Mouse (Mus musculus): ENCODE measurements around the gene Gm49601. TPM values are rescaled to one million over a fixed set of nuclear protein-coding genes. Genes with fewer than 3 reads are reported as not detected.
A peak's percentile ranks its signal among the peaks of the same experiment; 100 is the strongest.

The Gm49601 gene
- polyA plus RNA-seq, 1 experiment: 69.6 TPM

DNA sequence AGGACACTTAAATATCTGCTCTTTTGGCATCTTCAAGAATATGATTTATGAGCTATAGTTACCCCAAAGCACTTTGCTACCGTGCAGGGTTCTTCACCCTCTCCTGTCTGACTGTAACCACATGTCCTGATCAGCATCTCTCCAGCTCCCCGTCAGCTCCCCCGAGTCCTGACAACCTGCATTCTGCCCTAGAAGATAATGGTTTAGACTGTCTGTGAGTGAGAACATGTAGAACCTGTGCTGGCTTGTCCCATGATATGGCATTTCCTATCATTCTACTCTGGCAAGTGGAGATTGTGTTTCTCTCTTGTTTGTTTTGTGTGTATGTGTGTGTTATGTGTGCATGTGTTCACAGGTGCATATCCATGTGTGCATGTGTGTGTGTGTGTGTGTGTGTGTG, 28.2 kb downstream of the Gm49601 start:
- no peaks in the 10 kb centered on the region for H3K27me3 ChIP-seq (ENCODE audit: control insufficient read depth, insufficient read depth, low read length)
- 90% methylated on average over 3 of the region's 3 CpGs for WGBS
- no peak overlapping the region for H3K4me3 ChIP-seq (replicated peaks; ENCODE audit: insufficient read depth, low read depth, low read length)
- no peak for DNase-seq
- H3K4me1 ChIP-seq (ENCODE audit: control insufficient read depth, insufficient read depth, low read length): no peaks in the 10 kb centered on the region
- H3K27ac ChIP-seq (ENCODE audit: insufficient read depth, low read length): no peak overlapping the region
- no peak for TF ChIP-seq POLR2A (IDR thresholded peaks at IDR 0.05; ENCODE audit: borderline replicate concordance, insufficient read depth, low read length)
- no peak for TF ChIP-seq CTCF (IDR thresholded peaks at IDR 0.05; ENCODE audit: borderline replicate concordance, insufficient read depth, low read depth, low read length)

DNA sequence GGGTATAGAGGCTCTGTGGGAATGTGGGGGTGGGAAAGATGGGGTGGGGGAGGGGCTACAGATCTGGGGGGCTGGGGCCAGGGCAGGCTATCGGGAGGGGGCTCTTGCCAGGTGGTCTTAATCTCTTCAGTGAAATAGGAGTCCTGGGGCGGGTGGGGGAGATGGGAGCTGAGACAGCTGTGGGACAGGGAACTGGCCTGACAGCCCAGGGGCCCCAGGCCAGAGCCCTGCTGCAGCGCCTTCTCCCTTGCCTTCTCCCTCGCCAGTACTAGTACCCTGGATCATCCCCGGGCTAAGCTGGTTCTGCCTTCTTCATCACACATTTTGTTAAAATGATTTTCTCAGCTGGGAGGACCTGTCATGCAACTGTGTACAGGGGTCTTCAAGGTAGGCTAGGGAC, 30.0 kb downstream of the Gm49601 start:
- Histone ChIP-seq H3K27me3 (ENCODE audit: control insufficient read depth, insufficient read depth, low read length) (peaks cover 1% of the 10 kb centered on the region; the same call in 1 of the 2 replicates), H3K4me3 (replicated peaks; ENCODE audit: insufficient read depth, low read depth, low read length) (no peak overlapping the region), H3K27ac (ENCODE audit: insufficient read depth, low read length) (no peak overlapping the region), H3K4me1 (ENCODE audit: control insufficient read depth, insufficient read depth, low read length) (no peaks in the 10 kb centered on the region)
- WGBS: 62% methylated on average over 5 of the region's 5 CpGs
- TF ChIP-seq CTCF (IDR thresholded peaks at IDR 0.05; ENCODE audit: borderline replicate concordance, insufficient read depth, low read depth, low read length): no peak
- no peak for TF ChIP-seq POLR2A (IDR thresholded peaks at IDR 0.05; ENCODE audit: borderline replicate concordance, insufficient read depth, low read length)
- no peak for DNase-seq

DNA sequence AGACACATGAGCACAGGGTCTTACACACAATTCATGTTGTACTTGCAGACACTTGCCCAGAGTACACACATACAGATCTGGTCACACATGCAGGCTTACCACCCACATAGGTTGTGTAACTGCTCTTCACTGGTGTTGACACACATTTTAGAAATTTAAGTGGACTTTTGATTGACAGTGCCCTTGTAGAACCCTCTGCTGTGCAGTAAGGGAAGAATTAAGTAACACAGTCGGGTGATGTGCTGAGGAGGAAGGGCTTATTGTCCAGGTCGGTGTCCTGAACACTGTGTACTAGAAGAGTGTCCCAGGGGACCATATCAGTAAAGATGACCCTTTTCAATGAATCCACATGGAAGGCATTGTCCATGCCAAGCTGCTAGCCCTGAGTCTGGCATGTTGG, 32.3 kb downstream of the Gm49601 start:
- DNase-seq: no peak
- TF ChIP-seq CTCF (IDR thresholded peaks at IDR 0.05; ENCODE audit: borderline replicate concordance, insufficient read depth, low read depth, low read length) (no peak), POLR2A (IDR thresholded peaks at IDR 0.05; ENCODE audit: borderline replicate concordance, insufficient read depth, low read length) (no peak)
- H3K4me1 ChIP-seq (ENCODE audit: control insufficient read depth, insufficient read depth, low read length): no peaks in the 10 kb centered on the region
- peaks cover 1% of the 10 kb centered on the region; the same call in 1 of the 2 replicates for H3K27me3 ChIP-seq (ENCODE audit: control insufficient read depth, insufficient read depth, low read length)
- H3K4me3 ChIP-seq (replicated peaks; ENCODE audit: insufficient read depth, low read depth, low read length): no peak overlapping the region
- WGBS: 68% methylated on average over 2 of the region's 2 CpGs
- no peak overlapping the region for H3K27ac ChIP-seq (ENCODE audit: insufficient read depth, low read length)

DNA sequence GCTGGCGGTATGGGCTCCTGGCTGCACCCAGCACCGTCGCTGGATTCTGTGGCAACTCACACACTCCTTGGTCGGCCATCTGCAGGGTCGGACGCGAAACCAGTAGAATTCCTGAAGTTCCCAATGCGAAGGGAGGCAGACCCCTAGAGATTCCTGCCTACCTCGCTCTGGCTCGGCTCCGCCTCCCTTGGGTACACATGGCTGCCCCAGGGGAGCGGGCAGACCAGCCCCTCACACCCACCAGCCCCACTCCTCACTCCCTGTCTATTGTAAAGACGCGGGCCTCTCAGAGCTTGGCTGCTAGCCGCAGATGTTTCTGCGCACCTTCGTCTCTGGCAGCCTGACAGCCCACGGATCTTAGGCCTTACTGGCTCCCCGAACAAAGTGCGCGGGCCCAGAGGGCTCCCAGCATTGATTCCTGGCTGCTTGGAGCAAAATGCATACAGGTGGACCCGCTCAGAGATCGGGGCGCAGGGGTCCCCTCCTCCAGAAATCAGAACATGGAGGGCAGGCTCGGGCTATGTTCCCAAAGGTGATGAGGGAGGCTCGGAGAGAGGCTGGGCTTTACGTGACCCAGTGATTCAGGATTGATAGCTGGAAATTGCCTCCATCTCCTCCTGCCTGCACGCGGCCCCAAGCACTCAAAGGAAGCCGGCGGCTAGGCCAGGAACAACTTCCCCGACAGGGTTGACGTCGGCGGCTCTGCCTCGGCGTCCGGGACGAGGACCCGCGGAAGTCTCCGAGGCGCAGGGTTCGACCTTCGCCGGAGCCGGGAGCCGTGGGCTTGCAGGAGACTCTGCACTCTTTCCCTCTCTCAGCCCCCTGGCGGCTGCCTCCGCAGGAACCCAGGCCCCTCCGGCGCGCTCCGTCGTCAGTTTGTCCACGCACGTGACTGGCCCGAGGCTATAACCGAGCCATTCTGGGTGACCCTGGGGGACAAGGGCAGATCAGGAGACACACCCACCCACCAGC, 34.9 kb downstream of the Gm49601 start:
- Histone ChIP-seq H3K27ac (ENCODE audit: insufficient read depth, low read length) (no peak overlapping the region), H3K4me3 (replicated peaks; ENCODE audit: insufficient read depth, low read depth, low read length) (no peak overlapping the region), H3K4me1 (ENCODE audit: control insufficient read depth, insufficient read depth, low read length) (no peaks in the 10 kb centered on the region), H3K27me3 (ENCODE audit: control insufficient read depth, insufficient read depth, low read length) (peaks cover 5% of the 10 kb centered on the region; the same call in 1 of the 2 replicates)
- 3% methylated on average over 59 of the region's 59 CpGs for WGBS
- TF ChIP-seq POLR2A (IDR thresholded peaks at IDR 0.05; ENCODE audit: borderline replicate concordance, insufficient read depth, low read length) (no peak), CTCF (IDR thresholded peaks at IDR 0.05; ENCODE audit: borderline replicate concordance, insufficient read depth, low read depth, low read length) (no peak)
- DNase-seq: no peak

DNA sequence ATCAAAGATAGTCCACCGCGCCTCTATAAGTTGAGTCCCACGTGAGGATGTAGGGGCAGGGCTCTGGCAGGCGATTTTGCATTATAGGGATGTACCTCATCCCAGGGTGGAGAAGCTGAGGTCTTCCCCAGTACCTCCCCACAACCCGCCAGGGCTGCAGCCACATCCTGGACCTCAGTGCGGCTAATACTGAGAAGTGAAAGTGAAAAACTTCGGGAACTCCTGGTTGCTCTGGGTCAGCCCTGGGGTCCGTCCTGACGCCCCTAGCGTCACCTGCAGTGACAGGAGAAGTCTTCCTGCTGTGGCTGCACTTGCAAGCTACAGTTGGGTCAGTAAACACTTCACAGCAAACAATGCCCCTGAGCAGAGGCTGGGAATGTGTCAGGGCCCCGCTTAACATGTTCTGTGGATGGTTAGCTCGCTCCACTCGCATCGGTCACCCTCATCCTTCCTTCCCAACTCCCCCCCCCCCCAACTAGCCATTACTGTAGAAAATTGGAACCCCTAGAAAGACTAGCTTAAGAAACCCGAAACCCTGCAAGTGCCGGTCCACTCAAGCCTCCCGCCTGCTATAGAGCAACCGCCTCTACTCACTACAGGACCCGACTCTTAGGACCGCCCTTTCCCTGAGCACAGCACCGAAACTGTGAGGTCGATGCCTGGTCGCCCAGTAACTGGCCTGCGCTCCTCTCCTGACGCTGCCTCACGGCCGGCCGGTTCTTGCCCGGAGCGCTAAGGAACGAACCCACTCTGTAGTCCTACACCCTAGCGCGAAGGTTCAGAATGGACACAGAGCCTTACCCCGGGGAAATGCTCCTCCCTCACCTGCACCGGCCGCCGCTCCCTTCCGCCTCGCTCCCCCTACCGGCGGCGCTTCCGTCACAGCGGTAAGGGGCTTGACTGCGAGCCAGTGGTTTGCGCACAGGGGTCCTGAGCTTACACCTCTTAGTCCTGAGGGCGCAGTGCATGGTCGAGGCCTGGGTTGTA, 36.1 kb downstream of the Gm49601 start, which contains the start of gene Tbx1:
TSS of gene Tbx1 (minus strand) at position 868 of the 987 bp plus-strand sequence.
- H3K4me1 ChIP-seq (ENCODE audit: control insufficient read depth, insufficient read depth, low read length): no peaks in the 10 kb centered on the region
- no peak for DNase-seq
- no peak for TF ChIP-seq POLR2A (IDR thresholded peaks at IDR 0.05; ENCODE audit: borderline replicate concordance, insufficient read depth, low read length)
- peak; percentile 21; the same call in 1 of the 2 replicates for TF ChIP-seq CTCF (IDR thresholded peaks at IDR 0.05; ENCODE audit: borderline replicate concordance, insufficient read depth, low read depth, low read length)
- H3K27me3 ChIP-seq (ENCODE audit: control insufficient read depth, insufficient read depth, low read length): peaks cover 8% of the 10 kb centered on the region; the same call in 1 of the 2 replicates
- no peak within 1 kb of the TSS for H3K27ac ChIP-seq (ENCODE audit: insufficient read depth, low read length)
- 8% methylated on average over 48 of the region's 48 CpGs for WGBS
- peak within 1 kb of the TSS; percentile 52 for H3K4me3 ChIP-seq (replicated peaks; ENCODE audit: insufficient read depth, low read depth, low read length)

DNA sequence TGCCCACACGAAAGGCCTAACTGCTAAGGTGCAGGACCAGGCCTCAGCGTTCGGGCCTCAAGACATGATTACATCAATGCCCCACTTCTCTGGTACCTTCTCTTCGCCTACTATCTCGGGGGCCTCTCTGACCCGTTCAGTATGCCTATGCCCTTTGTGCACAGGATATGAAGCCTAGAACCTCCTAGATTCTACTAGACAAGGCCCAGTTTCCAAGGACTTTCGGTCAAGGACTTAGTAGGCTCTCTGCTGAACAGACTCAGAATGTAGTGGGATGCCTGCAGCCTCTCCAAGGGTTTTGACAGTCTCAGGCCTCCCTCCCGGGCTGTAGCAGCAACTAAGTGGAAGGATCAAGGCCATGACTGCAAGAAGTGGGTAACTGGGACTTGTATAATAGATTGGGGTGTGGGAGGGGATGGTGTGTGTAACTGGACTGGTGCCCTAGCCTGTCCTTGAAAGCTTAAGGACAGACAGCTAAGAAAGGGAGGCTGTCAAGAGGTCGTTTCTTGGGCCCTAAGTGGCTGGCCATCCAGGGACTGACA, 37.1 kb downstream of the Gm49601 start:
- Histone ChIP-seq H3K27ac (ENCODE audit: insufficient read depth, low read length) (no peak overlapping the region), H3K4me3 (replicated peaks; ENCODE audit: insufficient read depth, low read depth, low read length) (no peak overlapping the region), H3K4me1 (ENCODE audit: control insufficient read depth, insufficient read depth, low read length) (no peaks in the 10 kb centered on the region), H3K27me3 (ENCODE audit: control insufficient read depth, insufficient read depth, low read length) (peaks cover 8% of the 10 kb centered on the region; the same call in 1 of the 2 replicates)
- WGBS: 65% methylated on average over 9 of the region's 9 CpGs
- no peak for DNase-seq
- no peak for TF ChIP-seq CTCF (IDR thresholded peaks at IDR 0.05; ENCODE audit: borderline replicate concordance, insufficient read depth, low read depth, low read length)

DNA sequence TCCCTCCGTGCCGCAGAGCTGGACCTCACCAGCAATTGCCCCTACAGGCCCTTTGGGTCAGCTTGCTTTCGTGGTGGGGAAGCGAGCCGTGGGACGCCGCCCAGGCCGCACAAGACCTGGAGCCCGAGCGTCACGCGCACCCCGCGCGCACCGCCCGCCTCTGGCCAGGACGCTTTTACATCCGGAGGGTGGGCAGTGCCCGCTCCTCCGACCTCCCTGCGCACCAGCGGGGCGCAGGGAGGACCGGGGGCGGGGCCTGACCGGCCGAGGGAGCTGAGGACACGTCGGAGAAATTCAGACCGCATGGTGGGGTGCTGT, 37.5 kb downstream of the Gm49601 start:
- Histone ChIP-seq H3K27me3 (ENCODE audit: control insufficient read depth, insufficient read depth, low read length) (peaks cover 8% of the 10 kb centered on the region; the same call in 1 of the 2 replicates), H3K4me3 (replicated peaks; ENCODE audit: insufficient read depth, low read depth, low read length) (no peak overlapping the region), H3K27ac (ENCODE audit: insufficient read depth, low read length) (no peak overlapping the region), H3K4me1 (ENCODE audit: control insufficient read depth, insufficient read depth, low read length) (no peaks in the 10 kb centered on the region)
- TF ChIP-seq CTCF (IDR thresholded peaks at IDR 0.05; ENCODE audit: borderline replicate concordance, insufficient read depth, low read depth, low read length) (no peak), POLR2A (IDR thresholded peaks at IDR 0.05; ENCODE audit: borderline replicate concordance, insufficient read depth, low read length) (no peak)
- WGBS: 14% methylated on average over 31 of the region's 31 CpGs
- DNase-seq: no peak

All from cerebellum, adult 2 months (tissue).